Mouse (Mus musculus): Measurements from ENCODE around the gene Nr3c2. TPM values are rescaled to one million over a fixed set of nuclear protein-coding genes. Genes with fewer than 3 reads are reported as not detected.

Nr3c2 gene
- polyA plus RNA-seq, 1 experiment, result 5.5 TPM

- Histone ChIP-seq H3K27ac (replicated peaks; ENCODE audit: low read depth, low read length) (no peak overlapping the region), H3K4me3 (ENCODE audit: insufficient read depth, low read depth, low read length) (no peak overlapping the region), H3K4me1 (ENCODE audit: control insufficient read depth, insufficient read depth, insufficient read length, low read length) (no peaks in the 10 kb centered on the region)
Measured at GRCm38 (mm10) chr8:77133797-77134385, 234.6 kb downstream of the Nr3c2 start.

GRCm38 (mm10) chr8:77145285-77145684 is 246.0 kb downstream of the Nr3c2 start:
- Histone ChIP-seq H3K27ac (replicated peaks; ENCODE audit: low read depth, low read length) (no peak overlapping the region), H3K4me1 (ENCODE audit: control insufficient read depth, insufficient read depth, insufficient read length, low read length) (no peaks in the 10 kb centered on the region; the same call in 1 of the 2 replicates), H3K4me3 (ENCODE audit: insufficient read depth, low read depth, low read length) (no peak overlapping the region)

DNA sequence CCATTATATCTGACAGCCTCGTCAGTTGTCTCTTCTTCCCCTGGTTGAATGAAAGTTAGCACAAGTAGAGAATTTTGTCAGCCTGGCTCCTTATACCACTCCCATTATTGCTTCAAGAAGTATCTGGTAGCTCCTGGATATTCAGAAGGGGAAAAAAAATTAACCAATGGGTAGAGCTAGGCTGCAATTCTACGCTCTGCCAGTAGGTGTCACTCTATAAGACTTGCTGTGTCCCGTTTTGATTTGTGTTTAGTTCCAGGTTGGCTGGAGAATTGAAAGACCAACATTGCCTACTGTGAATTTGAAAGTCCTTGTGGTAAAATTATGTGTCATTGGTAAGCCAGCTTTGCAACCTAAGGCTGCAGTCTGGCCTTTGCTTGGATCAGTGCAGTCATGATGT is 255.3 kb downstream of the Nr3c2 start:
- Histone ChIP-seq H3K4me1 (ENCODE audit: control insufficient read depth, insufficient read depth, insufficient read length, low read length) (no peaks in the 10 kb centered on the region), H3K4me3 (ENCODE audit: insufficient read depth, low read depth, low read length) (no peak overlapping the region), H3K27ac (replicated peaks; ENCODE audit: low read depth, low read length) (no peak overlapping the region)

- H3K4me1 ChIP-seq (ENCODE audit: control insufficient read depth, insufficient read depth, insufficient read length, low read length), result peaks cover 3% of the 10 kb centered on the region; the same call in 1 of the 2 replicates
- H3K4me3 ChIP-seq (ENCODE audit: insufficient read depth, low read depth, low read length), result no peak overlapping the region
- H3K27ac ChIP-seq (replicated peaks; ENCODE audit: low read depth, low read length), result no peak overlapping the region
Measured at GRCm38 (mm10) chr8:77169320-77169719, 270.1 kb downstream of the Nr3c2 start.

- H3K4me1 ChIP-seq (ENCODE audit: control insufficient read depth, insufficient read depth, insufficient read length, low read length), result peaks cover 3% of the 10 kb centered on the region; the same call in 1 of the 2 replicates
Measured at GRCm38 (mm10) chr8:77169757-77170438, 270.7 kb downstream of the Nr3c2 start.

DNA sequence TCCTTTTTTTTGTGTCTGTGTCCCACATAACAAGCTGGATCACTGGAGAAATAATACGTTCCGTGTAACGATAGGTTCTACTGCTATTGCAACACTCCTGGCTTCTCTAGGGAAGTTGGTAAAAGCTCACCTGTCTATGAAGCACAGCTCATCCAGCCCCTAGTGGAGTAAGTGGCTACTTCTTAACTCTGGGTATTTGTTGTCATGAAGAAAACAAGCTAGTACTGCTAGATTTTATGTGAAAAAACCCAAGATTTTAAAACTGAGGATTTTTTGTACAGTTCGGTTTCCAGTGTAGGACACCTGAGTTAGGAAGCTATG is 271.2 kb downstream of the Nr3c2 start:
- no peak overlapping the region for H3K27ac ChIP-seq (replicated peaks; ENCODE audit: low read depth, low read length)
- H3K4me1 ChIP-seq (ENCODE audit: control insufficient read depth, insufficient read depth, insufficient read length, low read length), result peaks cover 3% of the 10 kb centered on the region; the same call in 1 of the 2 replicates
- H3K4me3 ChIP-seq (ENCODE audit: insufficient read depth, low read depth, low read length), result no peak overlapping the region

More at GRCm38 (mm10) chr8:77169757-77170438, 270.7 kb downstream of the Nr3c2 start:
- H3K27ac ChIP-seq (replicated peaks; ENCODE audit: low read depth, low read length), result no peak overlapping the region
- H3K4me3 ChIP-seq (ENCODE audit: insufficient read depth, low read depth, low read length), result no peak overlapping the region

DNA sequence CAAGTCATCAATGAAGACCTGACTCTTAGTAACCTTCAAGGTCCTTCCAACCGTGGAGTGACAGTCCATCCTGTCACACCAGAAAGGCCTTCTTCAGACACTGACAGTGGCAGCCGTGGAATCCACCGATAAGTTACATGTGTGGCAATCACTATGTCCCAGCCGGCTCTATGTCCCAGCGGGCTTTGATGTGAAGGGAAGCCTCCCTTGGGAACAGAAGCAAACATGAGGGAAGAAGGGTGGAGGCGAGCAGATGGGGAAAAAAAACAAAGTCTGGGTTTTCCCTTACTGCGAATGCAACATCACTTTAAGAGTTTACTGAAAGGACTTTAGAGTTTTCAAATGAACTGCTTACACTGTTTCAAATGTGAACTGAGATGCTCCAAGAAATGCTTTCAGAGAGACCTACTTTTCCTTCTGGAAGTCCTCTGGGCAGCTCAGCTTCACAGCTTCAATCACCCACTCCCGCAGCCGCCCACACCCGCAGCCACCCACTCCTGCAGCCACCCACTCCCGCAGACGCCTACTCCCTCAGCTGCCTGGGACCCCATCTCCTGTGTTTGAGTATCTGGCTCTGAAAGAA is 273.9 kb downstream of the Nr3c2 start:
- peaks cover 3% of the 10 kb centered on the region; the same call in 1 of the 2 replicates for H3K4me1 ChIP-seq (ENCODE audit: control insufficient read depth, insufficient read depth, insufficient read length, low read length)
- no peak overlapping the region for H3K4me3 ChIP-seq (ENCODE audit: insufficient read depth, low read depth, low read length)
- H3K27ac ChIP-seq (replicated peaks; ENCODE audit: low read depth, low read length), result no peak overlapping the region

DNA sequence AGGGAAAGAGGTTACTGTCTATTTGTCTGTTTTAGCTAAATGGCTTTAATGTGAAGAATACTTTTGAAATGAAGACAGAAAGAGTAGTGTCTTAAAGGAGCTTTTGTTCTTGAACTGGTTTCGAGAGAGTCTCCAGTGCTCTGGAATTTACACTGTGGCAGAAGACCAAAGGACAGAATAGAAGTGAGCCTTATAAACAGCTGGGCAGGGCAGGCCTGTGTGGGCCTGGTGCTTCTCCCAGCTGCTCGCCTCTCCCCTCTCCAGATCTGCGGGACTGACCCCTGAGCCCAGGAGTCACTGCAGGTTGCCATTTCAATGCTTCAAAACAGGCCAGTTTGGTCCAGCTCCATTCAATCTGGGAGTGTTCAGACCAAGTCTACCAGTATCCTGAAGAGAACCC is 274.5 kb downstream of the Nr3c2 start:
- Histone ChIP-seq H3K4me1 (ENCODE audit: control insufficient read depth, insufficient read depth, insufficient read length, low read length) (peaks cover 3% of the 10 kb centered on the region; the same call in 1 of the 2 replicates), H3K4me3 (ENCODE audit: insufficient read depth, low read depth, low read length) (no peak overlapping the region), H3K27ac (replicated peaks; ENCODE audit: low read depth, low read length) (no peak overlapping the region)

- Histone ChIP-seq H3K4me3 (ENCODE audit: insufficient read depth, low read depth, low read length) (no peak overlapping the region), H3K27ac (replicated peaks; ENCODE audit: low read depth, low read length) (no peak overlapping the region), H3K4me1 (ENCODE audit: control insufficient read depth, insufficient read depth, insufficient read length, low read length) (peaks cover 3% of the 10 kb centered on the region; the same call in 1 of the 2 replicates)
Measured at GRCm38 (mm10) chr8:77175471-77175870, 276.2 kb downstream of the Nr3c2 start.

DNA sequence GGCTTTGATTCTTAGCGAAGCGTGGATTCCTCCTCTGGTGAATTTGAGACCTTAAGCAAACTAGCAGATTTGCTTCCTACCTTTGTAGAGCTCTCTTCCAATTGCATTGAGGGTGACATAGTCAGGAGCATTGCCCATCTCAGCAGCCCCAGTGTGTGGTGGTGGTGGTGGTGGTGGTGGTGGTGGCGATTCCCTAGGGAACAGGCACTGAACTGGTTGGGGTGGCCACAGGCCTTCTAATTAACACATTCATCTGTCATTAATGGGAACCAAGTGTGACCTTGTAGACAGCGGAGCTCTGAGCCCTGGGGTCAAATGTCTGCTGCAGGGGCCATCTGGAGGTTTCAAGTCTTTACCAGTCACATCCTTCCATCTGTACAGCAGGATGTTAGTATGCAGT is 277.1 kb downstream of the Nr3c2 start:
- Histone ChIP-seq H3K4me3 (ENCODE audit: insufficient read depth, low read depth, low read length) (no peak overlapping the region), H3K27ac (replicated peaks; ENCODE audit: low read depth, low read length) (no peak overlapping the region), H3K4me1 (ENCODE audit: control insufficient read depth, insufficient read depth, insufficient read length, low read length) (peaks cover 3% of the 10 kb centered on the region; the same call in 1 of the 2 replicates)

- H3K4me1 ChIP-seq (ENCODE audit: control insufficient read depth, insufficient read depth, insufficient read length, low read length), result peaks cover 3% of the 10 kb centered on the region; the same call in 1 of the 2 replicates
- no peak overlapping the region for H3K4me3 ChIP-seq (ENCODE audit: insufficient read depth, low read depth, low read length)
- no peak overlapping the region for H3K27ac ChIP-seq (replicated peaks; ENCODE audit: low read depth, low read length)
Measured at GRCm38 (mm10) chr8:77185816-77186215, 286.6 kb downstream of the Nr3c2 start.

- Histone ChIP-seq H3K4me1 (ENCODE audit: control insufficient read depth, insufficient read depth, insufficient read length, low read length) (peaks cover 3% of the 10 kb centered on the region; the same call in 1 of the 2 replicates), H3K4me3 (ENCODE audit: insufficient read depth, low read depth, low read length) (no peak overlapping the region), H3K27ac (replicated peaks; ENCODE audit: low read depth, low read length) (no peak overlapping the region)
Measured at GRCm38 (mm10) chr8:77186914-77187536, 287.8 kb downstream of the Nr3c2 start.

GRCm38 (mm10) chr8:77187748-77188147 is 288.5 kb downstream of the Nr3c2 start:
- H3K4me3 ChIP-seq (ENCODE audit: insufficient read depth, low read depth, low read length), result no peak overlapping the region
- H3K4me1 ChIP-seq (ENCODE audit: control insufficient read depth, insufficient read depth, insufficient read length, low read length), result peaks cover 3% of the 10 kb centered on the region; the same call in 1 of the 2 replicates
- no peak overlapping the region for H3K27ac ChIP-seq (replicated peaks; ENCODE audit: low read depth, low read length)

- Histone ChIP-seq H3K4me1 (ENCODE audit: control insufficient read depth, insufficient read depth, insufficient read length, low read length) (peaks cover 3% of the 10 kb centered on the region; the same call in 1 of the 2 replicates), H3K4me3 (ENCODE audit: insufficient read depth, low read depth, low read length) (no peak overlapping the region), H3K27ac (replicated peaks; ENCODE audit: low read depth, low read length) (no peak overlapping the region)
Measured at GRCm38 (mm10) chr8:77188298-77188697, 289.1 kb downstream of the Nr3c2 start.

DNA sequence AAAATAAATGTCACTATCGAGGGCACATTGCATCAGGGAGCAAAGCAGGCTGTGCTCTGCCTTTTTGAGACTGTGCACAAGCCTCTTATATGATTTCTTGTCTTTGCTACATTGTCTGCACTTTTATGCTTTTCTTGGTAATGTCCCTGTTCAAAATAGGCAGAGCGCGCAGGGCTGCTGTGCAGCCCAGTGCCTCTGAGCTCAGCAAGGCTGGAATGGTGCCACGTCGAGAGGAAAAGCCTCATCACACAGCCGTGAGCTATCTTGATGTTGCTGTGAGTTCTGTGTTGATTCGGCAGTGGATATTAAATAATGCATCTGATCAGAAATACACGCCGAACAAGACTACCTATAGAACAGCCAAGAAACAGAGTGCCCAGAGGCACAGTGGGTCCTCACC is 290.1 kb downstream of the Nr3c2 start:
- H3K4me3 ChIP-seq (ENCODE audit: insufficient read depth, low read depth, low read length), result no peak overlapping the region
- no peak overlapping the region for H3K27ac ChIP-seq (replicated peaks; ENCODE audit: low read depth, low read length)
- H3K4me1 ChIP-seq (ENCODE audit: control insufficient read depth, insufficient read depth, insufficient read length, low read length), result peaks cover 3% of the 10 kb centered on the region; the same call in 1 of the 2 replicates
